Mouse (Mus musculus): Measurements from ENCODE around the gene Map1b. TPM values are rescaled to one million over a fixed set of nuclear protein-coding genes. Genes with fewer than 3 reads are reported as not detected.

Gene Map1b
- polyA plus RNA-seq, 1 experiment from 2014 or later, result 1,521 TPM

GRCm38 (mm10) chr13:99411761-99412160 lies 104.6 kb downstream of the Map1b start:
- no peak for ATAC-seq (ENCODE audit: low FRiP score)
- 98% methylated on average over 3 of the region's 3 CpGs for WGBS

GRCm38 (mm10) chr13:99410611-99411515 lies 105.5 kb downstream of the Map1b start:
- Histone ChIP-seq H3K9me3 (ENCODE audit: control insufficient read depth, low read length) (no peaks in the 10 kb centered on the region), H3K27ac (ENCODE audit: low read depth, low read length) (no peak overlapping the region)
- WGBS, result 91% methylated on average over 14 of the region's 14 CpGs

More at GRCm38 (mm10) chr13:99411761-99412160, 104.6 kb downstream of the Map1b start:
- H3K4me3 ChIP-seq (ENCODE audit: low read depth, low read length), result no peak overlapping the region
- H3K4me2 ChIP-seq (replicated peaks; ENCODE audit: low read depth, low read length), result no peak overlapping the region
- no peaks in the 10 kb centered on the region for H3K36me3 ChIP-seq (ENCODE audit: control insufficient read depth, insufficient read depth, low read length)
- no peak overlapping the region for H3K9ac ChIP-seq (ENCODE audit: low read depth, low read length)
- no peak for DNase-seq (ENCODE audit: low spot score)
- H3K27ac ChIP-seq (ENCODE audit: low read depth, low read length), result no peak overlapping the region
- no peaks in the 10 kb centered on the region for H3K27me3 ChIP-seq (ENCODE audit: control insufficient read depth, insufficient read depth, low read length)
- H3K9me3 ChIP-seq (ENCODE audit: control insufficient read depth, low read length), result no peaks in the 10 kb centered on the region
- H3K4me1 ChIP-seq (replicated peaks; ENCODE audit: control insufficient read depth, insufficient read depth, low read length), result peaks cover 14% of the 10 kb centered on the region

GRCm38 (mm10) chr13:99409216-99409615 lies 107.1 kb downstream of the Map1b start:
- no peak for DNase-seq (ENCODE audit: low spot score)
- 49% methylated on average over 2 of the region's 2 CpGs for WGBS
- H3K4me1 ChIP-seq (replicated peaks; ENCODE audit: control insufficient read depth, insufficient read depth, low read length), result peaks cover 8% of the 10 kb centered on the region
- H3K27me3 ChIP-seq (ENCODE audit: control insufficient read depth, insufficient read depth, low read length), result no peaks in the 10 kb centered on the region
- no peaks in the 10 kb centered on the region for H3K9me3 ChIP-seq (ENCODE audit: control insufficient read depth, low read length)
- H3K4me3 ChIP-seq (ENCODE audit: low read depth, low read length), result no peak overlapping the region
- no peak overlapping the region for H3K4me2 ChIP-seq (replicated peaks; ENCODE audit: low read depth, low read length)
- ATAC-seq (ENCODE audit: low FRiP score), result no peak
- H3K27ac ChIP-seq (ENCODE audit: low read depth, low read length), result no peak overlapping the region
- no peaks in the 10 kb centered on the region for H3K36me3 ChIP-seq (ENCODE audit: control insufficient read depth, insufficient read depth, low read length)
- H3K9ac ChIP-seq (ENCODE audit: low read depth, low read length), result no peak overlapping the region

More at GRCm38 (mm10) chr13:99410611-99411515, 105.5 kb downstream of the Map1b start:
- Histone ChIP-seq H3K36me3 (ENCODE audit: control insufficient read depth, insufficient read depth, low read length) (no peaks in the 10 kb centered on the region), H3K4me1 (replicated peaks; ENCODE audit: control insufficient read depth, insufficient read depth, low read length) (peaks cover 14% of the 10 kb centered on the region), H3K27me3 (ENCODE audit: control insufficient read depth, insufficient read depth, low read length) (no peaks in the 10 kb centered on the region), H3K4me3 (ENCODE audit: low read depth, low read length) (no peak overlapping the region), H3K4me2 (replicated peaks; ENCODE audit: low read depth, low read length) (no peak overlapping the region), H3K9ac (ENCODE audit: low read depth, low read length) (no peak overlapping the region)
- no peak for DNase-seq (ENCODE audit: low spot score)
- ATAC-seq (ENCODE audit: low FRiP score), result no peak

DNA sequence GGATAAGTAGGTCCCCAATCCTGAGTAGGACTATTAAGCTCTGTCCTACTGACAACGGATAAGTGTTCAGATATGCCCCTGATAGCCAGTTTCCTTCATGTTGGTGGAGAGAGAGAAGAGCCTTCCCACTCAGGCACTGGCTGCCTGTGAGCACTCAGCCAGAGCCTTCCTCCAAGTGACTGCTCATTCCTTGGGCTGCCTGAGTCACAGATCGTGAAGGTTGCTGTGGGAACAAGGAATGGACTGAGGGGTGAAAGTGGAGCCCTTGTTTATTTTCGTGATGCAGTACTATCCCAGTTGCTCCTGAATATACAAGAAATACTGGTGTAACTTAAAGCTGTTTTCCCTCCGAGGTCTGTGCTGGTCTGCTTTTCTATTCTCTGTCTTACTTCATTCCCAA lies 117.0 kb downstream of the Map1b start:
- Histone ChIP-seq H3K4me1 (replicated peaks; ENCODE audit: control insufficient read depth, insufficient read depth, low read length) (no peaks in the 10 kb centered on the region), H3K9ac (ENCODE audit: low read depth, low read length) (no peak overlapping the region), H3K9me3 (ENCODE audit: control insufficient read depth, low read length) (no peaks in the 10 kb centered on the region), H3K27ac (ENCODE audit: low read depth, low read length) (no peak overlapping the region), H3K27me3 (ENCODE audit: control insufficient read depth, insufficient read depth, low read length) (no peaks in the 10 kb centered on the region), H3K36me3 (ENCODE audit: control insufficient read depth, insufficient read depth, low read length) (peaks cover 2% of the 10 kb centered on the region; the same call in 1 of the 2 replicates), H3K4me3 (ENCODE audit: low read depth, low read length) (no peak overlapping the region), H3K4me2 (replicated peaks; ENCODE audit: low read depth, low read length) (no peak overlapping the region)
- ATAC-seq (ENCODE audit: low FRiP score) (no peak), DNase-seq (ENCODE audit: low spot score) (no peak)
- WGBS, result 79% methylated on average over 4 of the region's 4 CpGs

- no peaks in the 10 kb centered on the region for H3K9me3 ChIP-seq (ENCODE audit: control insufficient read depth, low read length)
- ATAC-seq (ENCODE audit: low FRiP score) (no peak), DNase-seq (ENCODE audit: low spot score) (no peak)
- no peak overlapping the region for H3K4me2 ChIP-seq (replicated peaks; ENCODE audit: low read depth, low read length)
- no peak overlapping the region for H3K4me3 ChIP-seq (ENCODE audit: low read depth, low read length)
- 89% methylated on average over 12 of the region's 12 CpGs for WGBS
- H3K27me3 ChIP-seq (ENCODE audit: control insufficient read depth, insufficient read depth, low read length), result no peaks in the 10 kb centered on the region
- H3K27ac ChIP-seq (ENCODE audit: low read depth, low read length), result no peak overlapping the region
- H3K9ac ChIP-seq (ENCODE audit: low read depth, low read length), result no peak overlapping the region
- H3K36me3 ChIP-seq (ENCODE audit: control insufficient read depth, insufficient read depth, low read length), result peaks cover 2% of the 10 kb centered on the region; the same call in 1 of the 2 replicates
- H3K4me1 ChIP-seq (replicated peaks; ENCODE audit: control insufficient read depth, insufficient read depth, low read length), result no peaks in the 10 kb centered on the region
Observed at GRCm38 (mm10) chr13:99398149-99398701, 118.1 kb downstream of the Map1b start.

DNA sequence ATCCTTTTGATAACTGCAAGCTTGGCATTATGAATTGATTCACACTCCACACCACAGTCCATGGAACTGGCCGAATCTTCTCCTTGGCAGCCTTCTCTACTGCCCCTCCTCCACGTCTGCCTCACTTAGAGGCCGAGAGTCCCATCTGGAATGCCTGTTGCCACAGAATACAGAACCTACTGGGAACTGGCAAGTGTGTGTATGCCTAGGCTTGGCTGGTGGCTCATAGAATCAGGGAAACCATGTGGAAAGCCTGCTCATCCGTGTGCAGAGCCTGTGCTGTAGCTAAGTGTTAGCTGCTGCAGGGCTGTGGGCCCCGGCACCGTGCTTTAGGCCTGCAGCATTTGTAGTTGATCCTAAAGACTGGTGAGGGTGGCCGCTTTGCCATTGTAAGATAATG lies 119.1 kb downstream of the Map1b start:
- peak; percentile 43 for DNase-seq (ENCODE audit: low spot score)
- ATAC-seq (ENCODE audit: low FRiP score), result peak; percentile 63; the same call in 1 of the 2 replicates
- Histone ChIP-seq H3K9ac (ENCODE audit: low read depth, low read length) (no peak overlapping the region), H3K4me3 (ENCODE audit: low read depth, low read length) (no peak overlapping the region), H3K4me1 (replicated peaks; ENCODE audit: control insufficient read depth, insufficient read depth, low read length) (no peaks in the 10 kb centered on the region), H3K9me3 (ENCODE audit: control insufficient read depth, low read length) (no peaks in the 10 kb centered on the region), H3K36me3 (ENCODE audit: control insufficient read depth, insufficient read depth, low read length) (peaks cover 2% of the 10 kb centered on the region; the same call in 1 of the 2 replicates), H3K27ac (ENCODE audit: low read depth, low read length) (no peak overlapping the region), H3K4me2 (replicated peaks; ENCODE audit: low read depth, low read length) (no peak overlapping the region), H3K27me3 (ENCODE audit: control insufficient read depth, insufficient read depth, low read length) (no peaks in the 10 kb centered on the region)
- WGBS, result 54% methylated on average over 7 of the region's 7 CpGs

- Histone ChIP-seq H3K36me3 (ENCODE audit: control insufficient read depth, insufficient read depth, low read length) (peaks cover 2% of the 10 kb centered on the region; the same call in 1 of the 2 replicates), H3K9ac (ENCODE audit: low read depth, low read length) (no peak overlapping the region), H3K4me1 (replicated peaks; ENCODE audit: control insufficient read depth, insufficient read depth, low read length) (no peaks in the 10 kb centered on the region), H3K27ac (ENCODE audit: low read depth, low read length) (no peak overlapping the region), H3K9me3 (ENCODE audit: control insufficient read depth, low read length) (no peaks in the 10 kb centered on the region), H3K27me3 (ENCODE audit: control insufficient read depth, insufficient read depth, low read length) (no peaks in the 10 kb centered on the region), H3K4me3 (ENCODE audit: low read depth, low read length) (no peak overlapping the region), H3K4me2 (replicated peaks; ENCODE audit: low read depth, low read length) (no peak overlapping the region)
- no peak for ATAC-seq (ENCODE audit: low FRiP score)
- WGBS, result 66% methylated on average over 12 of the region's 12 CpGs
- DNase-seq (ENCODE audit: low spot score), result no peak
Observed at GRCm38 (mm10) chr13:99395531-99395930, 120.8 kb downstream of the Map1b start.

DNA sequence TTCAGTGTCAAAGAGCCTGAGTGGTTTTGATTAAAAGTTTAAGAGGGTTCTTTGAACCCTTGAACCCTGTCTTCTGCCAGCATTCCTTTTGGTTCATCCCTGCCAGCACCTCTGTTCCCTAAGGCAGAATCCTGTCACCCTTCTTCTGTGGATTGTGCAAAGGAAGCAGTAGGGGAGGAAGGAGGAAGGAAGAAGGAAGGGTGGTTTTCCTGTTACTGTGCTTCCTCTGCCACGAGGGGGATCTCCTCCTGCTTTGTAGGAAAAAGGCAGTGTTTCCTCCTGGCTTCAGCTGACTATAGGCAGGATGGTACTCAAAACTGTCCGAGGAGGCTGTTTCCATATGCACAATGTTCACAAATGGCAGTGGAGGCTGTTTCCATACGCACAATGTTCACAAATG lies 121.6 kb downstream of the Map1b start:
- Histone ChIP-seq H3K9me3 (ENCODE audit: control insufficient read depth, low read length) (no peaks in the 10 kb centered on the region), H3K4me3 (ENCODE audit: low read depth, low read length) (no peak overlapping the region), H3K4me2 (replicated peaks; ENCODE audit: low read depth, low read length) (no peak overlapping the region), H3K27me3 (ENCODE audit: control insufficient read depth, insufficient read depth, low read length) (no peaks in the 10 kb centered on the region), H3K4me1 (replicated peaks; ENCODE audit: control insufficient read depth, insufficient read depth, low read length) (no peaks in the 10 kb centered on the region), H3K36me3 (ENCODE audit: control insufficient read depth, insufficient read depth, low read length) (no peaks in the 10 kb centered on the region), H3K27ac (ENCODE audit: low read depth, low read length) (no peak overlapping the region), H3K9ac (ENCODE audit: low read depth, low read length) (no peak overlapping the region)
- ATAC-seq (ENCODE audit: low FRiP score) (no peak), DNase-seq (ENCODE audit: low spot score) (no peak)
- 64% methylated on average over 3 of the region's 3 CpGs for WGBS
